Mouse (Mus musculus): Measurements from ENCODE around the gene Rhbdf2.

DNA sequence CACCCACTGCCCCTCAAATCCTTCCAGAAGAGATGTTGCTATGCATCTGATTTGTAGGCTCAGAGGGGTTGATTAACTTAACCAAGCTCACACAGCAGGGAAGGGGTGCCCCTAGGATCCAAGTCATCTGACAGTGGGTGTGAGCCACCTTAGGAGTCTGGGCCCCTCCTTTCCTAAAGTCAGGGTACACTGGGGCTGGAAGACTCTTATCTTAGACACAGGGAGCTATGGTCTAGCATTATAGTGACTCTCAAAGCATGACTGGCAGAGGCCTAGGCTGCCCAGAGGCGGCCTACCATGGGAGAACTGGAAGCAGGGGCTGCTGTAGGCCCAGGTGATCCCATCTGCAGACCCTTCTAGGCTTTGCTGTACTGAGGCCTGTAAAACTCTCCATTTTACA, 14.3 kb downstream of the Rhbdf2 start:
- TF ChIP-seq CTCF (IDR thresholded peaks at IDR 0.05; ENCODE audit: low read depth, low read length) (no peak), POLR2A (IDR thresholded peaks at IDR 0.05; ENCODE audit: extremely low read depth, insufficient read depth, low read length) (no peak)

Measured in liver, adult 2 months (tissue).